Mouse (Mus musculus) embryonic facial prominence, embryonic 12.5 days (tissue): ENCODE data around the gene Eps8l3. TPM values are rescaled to one million over a fixed set of nuclear protein-coding genes. Genes with fewer than 3 reads are reported as not detected.
A peak's percentile ranks its signal among the peaks of the same experiment; 100 is the strongest.
"Not testable (repeated sequence)": the region's sequence is repeated elsewhere in the genome, so short reads cannot be mapped to it uniquely, and the experiment has no call there.

Experiments
- ATAC-seq: fragments of 200-750 bp; cut with Nextera tagmentation; 2 replicates; pipeline ENCODE4 v1.8.0; 2017; ENCODE audit not compliant: insufficient number of reproducible peaks, insufficient read depth, low FRiP score, low TSS enrichment
- H3K27ac ChIP-seq: fragments of 300-500 bp; sonication (generic); 2 replicates; pipeline ENCODE4 v1.5.1; 2016; ENCODE audit warnings: mild to moderate bottlenecking
- H3K27me3 ChIP-seq: fragments of 300-500 bp; sonication (generic); 2 replicates; pipeline ENCODE4 v1.6.1; 2016; ENCODE audit warnings: mild to moderate bottlenecking, moderate library complexity
- H3K36me3 ChIP-seq: fragments of 300-500 bp; sonication (generic); 2 replicates; pipeline ENCODE4 v1.6.1; 2016; ENCODE audit warnings: mild to moderate bottlenecking
- H3K4me1 ChIP-seq: fragments of 300-500 bp; sonication (generic); 2 replicates; pipeline ENCODE4 v1.6.1; 2016
- H3K4me2 ChIP-seq: fragments of 300-500 bp; sonication (generic); replicated peaks from 2 replicates; pipeline ENCODE4 v1.6.1; 2016; ENCODE audit warnings: mild to moderate bottlenecking, moderate library complexity
- H3K4me3 ChIP-seq: fragments of 300-500 bp; sonication (generic); 2 replicates; pipeline ENCODE4 v1.5.1; 2016; ENCODE audit warnings: mild to moderate bottlenecking
- H3K9ac ChIP-seq: fragments of 300-500 bp; sonication (generic); 2 replicates; pipeline ENCODE4 v1.6.1; 2016; ENCODE audit warnings: mild to moderate bottlenecking, moderate library complexity
- H3K9me3 ChIP-seq: fragments of 300-500 bp; sonication (generic); 2 replicates; pipeline ENCODE4 v1.6.1; 2016; ENCODE audit warnings: mild to moderate bottlenecking, moderate library complexity
- WGBS: fragments of 180-500 bp; shearing (Covaris S2); methylation state at CpG from one replicate; pipeline ENCODE4 v1.1.7; 2016; 5-methylcytosine and 5-hydroxymethylcytosine counted together
- polyA plus RNA-seq: library from polyadenylated mRNA; unstranded; fragments of >200 nt; fragmentation: Nextera tagmentation; extraction: Ambion mirVana; gene quantifications from 2 replicates; pipeline ENCODE4 v1.2.1, GENCODE M21; 2016

Gene Eps8l3
- polyA plus RNA-seq, 1 experiment from 2014 or later = not detected

GRCm38 (mm10) chr3:107869925-107870324, 7.1 kb upstream of the Eps8l3 start:
- no peak overlapping the region for H3K9ac ChIP-seq
- no peak overlapping the region for H3K27ac ChIP-seq
- 70% methylated on average over 4 of the region's 4 CpGs for WGBS
- peaks cover 4% of the 10 kb centered on the region; the same call in 1 of the 2 replicates for H3K4me1 ChIP-seq
- no peaks in the 10 kb centered on the region for H3K36me3 ChIP-seq
- ATAC-seq = no peak
- H3K9me3 ChIP-seq = no peaks in the 10 kb centered on the region
- H3K27me3 ChIP-seq = 0 out of 2 replicates have a peak, but pooled peaks cover 2% of the 10 kb centered on the region
- no peak overlapping the region for H3K4me2 ChIP-seq
- no peak overlapping the region for H3K4me3 ChIP-seq

- Histone ChIP-seq H3K36me3 (no peaks in the 10 kb centered on the region), H3K4me2 (no peak overlapping the region), H3K4me3 (no peak overlapping the region), H3K27ac (no peak overlapping the region), H3K9me3 (no peaks in the 10 kb centered on the region), H3K9ac (no peak overlapping the region), H3K4me1 (peaks cover 4% of the 10 kb centered on the region; the same call in 1 of the 2 replicates), H3K27me3 (no peaks in the 10 kb centered on the region)
- ATAC-seq = no peak
- 54% methylated on average over 24 of the region's 24 CpGs for WGBS
Measured at GRCm38 (mm10) chr3:107873335-107874251, 3.4 kb upstream of the Eps8l3 start.

- no peaks in the 10 kb centered on the region for H3K27me3 ChIP-seq
- no peak overlapping the region for H3K9ac ChIP-seq
- no peaks in the 10 kb centered on the region for H3K36me3 ChIP-seq
- no peak overlapping the region for H3K27ac ChIP-seq
- no peak overlapping the region for H3K4me3 ChIP-seq
- H3K4me2 ChIP-seq = no peak overlapping the region
- ATAC-seq = no peak
- no peaks in the 10 kb centered on the region for H3K4me1 ChIP-seq
- no peaks in the 10 kb centered on the region for H3K9me3 ChIP-seq
- 79% methylated on average over 6 of the region's 6 CpGs for WGBS
Measured at GRCm38 (mm10) chr3:107875231-107875630, 1.8 kb upstream of the Eps8l3 start.

GRCm38 (mm10) chr3:107877747-107878736, 1.0 kb downstream of the Eps8l3 start:
- no peaks in the 10 kb centered on the region for H3K9me3 ChIP-seq
- no peak overlapping the region for H3K9ac ChIP-seq
- no peak overlapping the region for H3K27ac ChIP-seq
- no peaks in the 10 kb centered on the region for H3K36me3 ChIP-seq
- ATAC-seq = no peak
- no peak overlapping the region for H3K4me3 ChIP-seq
- H3K4me2 ChIP-seq = no peak overlapping the region
- no peaks in the 10 kb centered on the region for H3K4me1 ChIP-seq
- H3K27me3 ChIP-seq = no peaks in the 10 kb centered on the region
- 81% methylated on average over 12 of the region's 12 CpGs for WGBS

GRCm38 (mm10) chr3:107887674-107888495, 10.9 kb downstream of the Eps8l3 start:
- Histone ChIP-seq H3K9ac (no peak overlapping the region), H3K27me3 (no peaks in the 10 kb centered on the region), H3K4me1 (no peaks in the 10 kb centered on the region), H3K36me3 (no peaks in the 10 kb centered on the region), H3K27ac (no peak overlapping the region), H3K4me3 (no peak overlapping the region), H3K4me2 (no peak overlapping the region), H3K9me3 (no peaks in the 10 kb centered on the region)
- WGBS = 81% methylated on average over 9 of the region's 9 CpGs
- no peak for ATAC-seq

- ATAC-seq, H3K36me3 ChIP-seq, H3K27me3 ChIP-seq, H3K4me1 ChIP-seq, H3K4me2 ChIP-seq, H3K9ac ChIP-seq, H3K9me3 ChIP-seq, H3K4me3 ChIP-seq, H3K27ac ChIP-seq: not testable (repeated sequence)
- 82% methylated on average over 2 of the region's 2 CpGs for WGBS
Measured at GRCm38 (mm10) chr3:107889236-107889635, 12.2 kb downstream of the Eps8l3 start.

GRCm38 (mm10) chr3:107895194-107895719, 18.2 kb downstream of the Eps8l3 start:
- Histone ChIP-seq H3K27me3 (no peaks in the 10 kb centered on the region), H3K4me2 (peak overlapping the region; percentile 76), H3K36me3 (peaks cover 18% of the 10 kb centered on the region), H3K9me3 (no peaks in the 10 kb centered on the region), H3K9ac (peak overlapping the region; percentile 86), H3K27ac (no peak overlapping the region), H3K4me1 (peaks cover 8% of the 10 kb centered on the region; the same call in 1 of the 2 replicates), H3K4me3 (peak overlapping the region; percentile 85)
- ATAC-seq = 0 out of 2 replicates have a peak, but pooled peaks have one; percentile 7
- 13% methylated on average over 6 of the region's 6 CpGs for WGBS

- peak within 1 kb of the TSS; percentile 79 for H3K27ac ChIP-seq
- H3K9ac ChIP-seq = peak within 1 kb of the TSS; percentile 86
- 8% methylated on average over 40 of the region's 40 CpGs for WGBS
- peaks cover 8% of the 10 kb centered on the region; the same call in 1 of the 2 replicates for H3K4me1 ChIP-seq
- H3K4me3 ChIP-seq = peak within 1 kb of the TSS; percentile 85
- H3K4me2 ChIP-seq = peak within 1 kb of the TSS; percentile 76
- no peaks in the 10 kb centered on the region for H3K27me3 ChIP-seq
- peaks cover 18% of the 10 kb centered on the region for H3K36me3 ChIP-seq
- no peaks in the 10 kb centered on the region for H3K9me3 ChIP-seq
- ATAC-seq = peak; percentile 89
Measured at GRCm38 (mm10) chr3:107895720-107896569, 18.9 kb downstream of the Eps8l3 start, which contains the start of gene Gstm5. Gene Gstm5 (plus strand): TSS chr3:107895821.

- 91% methylated on average over 13 of the region's 13 CpGs for WGBS
- H3K4me2 ChIP-seq = no peak overlapping the region
- no peak overlapping the region for H3K9ac ChIP-seq
- H3K27ac ChIP-seq = no peak overlapping the region
- peaks cover 8% of the 10 kb centered on the region; the same call in 1 of the 2 replicates for H3K4me1 ChIP-seq
- no peak overlapping the region for H3K4me3 ChIP-seq
- no peak for ATAC-seq
- H3K36me3 ChIP-seq = peaks cover 18% of the 10 kb centered on the region
- H3K9me3 ChIP-seq = no peaks in the 10 kb centered on the region
- H3K27me3 ChIP-seq = no peaks in the 10 kb centered on the region
Measured at GRCm38 (mm10) chr3:107898691-107899090, 21.7 kb downstream of the Eps8l3 start.
